In the genomic region with DNA sequence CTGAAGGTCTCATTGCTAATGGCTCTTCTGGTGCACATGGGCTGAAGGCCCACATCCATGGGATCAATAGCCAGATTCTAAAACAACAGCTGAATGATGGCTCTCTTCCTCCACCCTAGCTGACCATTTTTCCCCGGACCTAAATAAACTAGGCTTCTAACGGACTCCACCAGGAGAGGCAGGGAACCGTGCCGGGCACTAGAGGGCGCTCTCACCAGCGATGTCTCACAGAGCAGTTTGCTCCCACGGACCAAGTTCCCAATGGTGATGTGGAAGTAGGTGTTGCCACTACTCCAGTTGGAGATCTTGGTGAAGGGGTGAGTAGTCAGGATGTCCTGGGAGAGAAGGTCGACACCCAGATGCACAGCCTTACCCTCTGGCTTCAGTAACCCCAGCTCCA, we compare ENCODE assay signal across 7 mouse cellular contexts.
DNase-seq lines count a peak whose midpoint lies in the region; TF ChIP-seq lines count a peak whose summit lies in the region.

No protein-coding gene starts in this region.

- H3K4me3 ChIP-seq in layer of hippocampus, adult 2 months = no peak overlapping the region

- TF ChIP-seq CTCF in layer of hippocampus, adult 2 months (conservative IDR thresholded peaks at IDR 0.05) = peak; percentile 84

- H3K27me3 ChIP-seq in splenic B cell, adult 2 months (ENCODE audit: control insufficient read depth, insufficient read depth, low read length, poor library complexity, severe bottlenecking) = no peaks in the 10 kb centered on the region

- H3K27ac ChIP-seq in layer of hippocampus, adult 2 months = no peak overlapping the region

- peak in 1 of 2 experiments; percentile 44 for DNase-seq in layer of hippocampus, adult 2 months (ENCODE audit: low spot score in 2 of 2)
- no peak for DNase-seq in layer of hippocampus, adult 8-10 months (ENCODE audit: low spot score in 2 of 2)
- peak; percentile 61 for DNase-seq in adrenal gland, adult 2 months
- DNase-seq in cerebellum, adult 9-10 months = peak; percentile 23
- DNase-seq in heart, postnatal 4 days = peak; percentile 72
- DNase-seq in lung, adult 18-20 months = peak; percentile 33 to 41
- peak; percentile 56 for DNase-seq in splenic B cell, adult 2 months (ENCODE audit: low read depth, low spot score)

- 0 out of 2 replicates have a peak, but pooled peaks cover 1% of the 10 kb centered on the region for H3K36me3 ChIP-seq in splenic B cell, adult 2 months (ENCODE audit: control insufficient read depth, insufficient read depth, low read length, poor library complexity, severe bottlenecking)

Comparison
In these comparisons a context has a peak if more than half of its experiments do, and no peak if none do; other contexts are left out.
1. DNase-seq: peak in adrenal gland, adult 2 months (single experiment), cerebellum, adult 9-10 months (single experiment), heart, postnatal 4 days (single experiment), lung, adult 18-20 months (2 of 2) and splenic B cell, adult 2 months (single experiment); none in layer of hippocampus, adult 8-10 months (0 of 2).